Mouse (Mus musculus) heart, embryonic 14.5 days (tissue): ENCODE measurements around the gene Wdfy1. TPM values are rescaled to one million over a fixed set of nuclear protein-coding genes. Genes with fewer than 3 reads are reported as not detected.

Experiments
- ATAC-seq: fragments of 200-750 bp; cut with Nextera tagmentation; 2 replicates; pipeline ENCODE4 v1.8.0; 2017; ENCODE audit warnings: low read depth, moderate TSS enrichment; ENCODE audit not compliant: insufficient number of reproducible peaks, insufficient read depth, low FRiP score
- H3K27ac ChIP-seq, 2 experiments: fragments of 200-500 bp in 1 of 2; fragments of 300-500 bp in 1 of 2; sonication (generic) in 1 of 2; replicated peaks in 1 of 2; 2 replicates each; pipeline ENCODE4 v1.5.1; 2012 to 2014; ENCODE audit warnings: low read depth in 2 of 2, low read length in 2 of 2, control low read depth in 1 of 2, mild to moderate bottlenecking in 1 of 2, mixed read lengths in 1 of 2; ENCODE audit not compliant: control insufficient read depth in 1 of 2, insufficient read depth in 1 of 2
- H3K27me3 ChIP-seq: fragments of 300-500 bp; sonication (generic); 2 replicates; pipeline ENCODE4 v1.6.1; 2014; ENCODE audit warnings: mild to moderate bottlenecking, low read length, control low read depth; ENCODE audit not compliant: control insufficient read depth, insufficient read depth
- H3K36me3 ChIP-seq: fragments of 300-500 bp; sonication (generic); 2 replicates; pipeline ENCODE4 v1.6.1; 2014; ENCODE audit warnings: mild to moderate bottlenecking, control low read depth, low read length, mixed read lengths; ENCODE audit not compliant: control insufficient read depth, insufficient read depth
- H3K4me1 ChIP-seq, 2 experiments: fragments of 200-500 bp in 1 of 2; fragments of 300-500 bp in 1 of 2; sonication (generic) in 1 of 2; 2 replicates each; pipeline ENCODE4 v1.6.1; 2012 to 2014; ENCODE audit warnings: low read length in 2 of 2, control low read depth in 1 of 2, mixed read lengths in 1 of 2; ENCODE audit not compliant: control insufficient read depth in 2 of 2, insufficient read depth in 2 of 2
- H3K4me2 ChIP-seq: fragments of 300-500 bp; sonication (generic); 2 replicates; pipeline ENCODE4 v1.6.1; 2014; ENCODE audit warnings: mild to moderate bottlenecking, low read length
- H3K4me3 ChIP-seq, 2 experiments: fragments of 200-500 bp in 1 of 2; fragments of 300-500 bp in 1 of 2; sonication (generic) in 1 of 2; 2 replicates each; pipeline ENCODE4 v1.5.1; 2012 to 2014; ENCODE audit warnings: low read length in 2 of 2, mild to moderate bottlenecking in 2 of 2, control low read depth in 1 of 2, low read depth in 1 of 2, moderate library complexity in 1 of 2; ENCODE audit not compliant: control insufficient read depth in 1 of 2, insufficient read depth in 1 of 2
- H3K9ac ChIP-seq: fragments of 300-500 bp; sonication (generic); 2 replicates; pipeline ENCODE4 v1.6.1; 2014; ENCODE audit warnings: mild to moderate bottlenecking, low read length
- H3K9me3 ChIP-seq: fragments of 300-500 bp; sonication (generic); 2 replicates; pipeline ENCODE4 v1.6.1; 2016; ENCODE audit warnings: low read length, control low read depth; ENCODE audit not compliant: control insufficient read depth
- WGBS: fragments of 180-500 bp; shearing (Covaris S2); extraction: QIAGEN DNeasy Blood & Tissue Kit; methylation state at CpG from one replicate; pipeline ENCODE4 v1.1.7; 2014; 5-methylcytosine and 5-hydroxymethylcytosine counted together
- polyA plus RNA-seq: library from polyadenylated mRNA; unstranded; fragments of >200 nt; fragmentation: Nextera tagmentation; extraction: Ambion mirVana; gene quantifications from 2 replicates; pipeline ENCODE4 v1.2.1, GENCODE M21; 2014

Gene Wdfy1
- polyA plus RNA-seq, 1 experiment from 2014 or later = 28.5 TPM

GRCm38 (mm10) chr1:79671543-79672337 is 104.2 kb downstream of the Wdfy1 start, which contains the start of gene Ap1s3:
Gene Ap1s3 (minus strand): TSS chr1:79671972.
- Histone ChIP-seq H3K4me1 (peaks cover 3 to 10% of the 10 kb centered on the region in 2 experiments), H3K27ac (no peak within 1 kb of the TSS), H3K4me3 (peak within 1 kb of the TSS; percentile 51 to 66), H3K4me2 (peak within 1 kb of the TSS; percentile 96), H3K9me3 (no peaks in the 10 kb centered on the region), H3K36me3 (no peaks in the 10 kb centered on the region), H3K27me3 (peaks cover 25% of the 10 kb centered on the region), H3K9ac (peak within 1 kb of the TSS; percentile 74)
- WGBS = under 1% methylated on average over 50 of the region's 51 CpGs
- peak; percentile 60 for ATAC-seq

- peaks cover 3 to 10% of the 10 kb centered on the region in 2 experiments for H3K4me1 ChIP-seq
- peak overlapping the region; percentile 96 for H3K4me2 ChIP-seq
- peaks cover 25% of the 10 kb centered on the region for H3K27me3 ChIP-seq
- ATAC-seq = no peak
- no peaks in the 10 kb centered on the region for H3K36me3 ChIP-seq
- peak overlapping the region; percentile 51 to 66 for H3K4me3 ChIP-seq
- no peaks in the 10 kb centered on the region for H3K9me3 ChIP-seq
- WGBS = 3% methylated on average over 11 of the region's 11 CpGs
- H3K27ac ChIP-seq = no peak overlapping the region
- H3K9ac ChIP-seq = peak overlapping the region; percentile 74
Observed at GRCm38 (mm10) chr1:79671196-79671542, 104.8 kb downstream of the Wdfy1 start.

GRCm38 (mm10) chr1:79669419-79669974 is 106.4 kb downstream of the Wdfy1 start:
- Histone ChIP-seq H3K36me3 (no peaks in the 10 kb centered on the region), H3K4me3 (no peak overlapping the region), H3K27me3 (peaks cover 25% of the 10 kb centered on the region), H3K4me2 (no peak overlapping the region), H3K9me3 (no peaks in the 10 kb centered on the region), H3K27ac (no peak overlapping the region), H3K4me1 (peaks cover 3 to 10% of the 10 kb centered on the region in 2 experiments), H3K9ac (no peak overlapping the region)
- WGBS = 69% methylated on average over 9 of the region's 9 CpGs
- ATAC-seq = no peak

GRCm38 (mm10) chr1:79664911-79665310 is 111.0 kb downstream of the Wdfy1 start:
- 76% methylated on average over 4 of the region's 4 CpGs for WGBS
- H3K36me3 ChIP-seq = no peaks in the 10 kb centered on the region
- no peak overlapping the region for H3K27ac ChIP-seq
- no peaks in the 10 kb centered on the region for H3K27me3 ChIP-seq
- H3K4me3 ChIP-seq = no peak overlapping the region
- no peaks in the 10 kb centered on the region; a peak in 1 of 4 replicates for H3K4me1 ChIP-seq
- H3K9ac ChIP-seq = no peak overlapping the region
- H3K4me2 ChIP-seq = no peak overlapping the region
- no peak for ATAC-seq
- no peaks in the 10 kb centered on the region for H3K9me3 ChIP-seq

GRCm38 (mm10) chr1:79659598-79659997 is 116.3 kb downstream of the Wdfy1 start:
- H3K9me3 ChIP-seq = no peaks in the 10 kb centered on the region
- WGBS = 64% methylated on average over 7 of the region's 7 CpGs
- no peak for ATAC-seq
- H3K27ac ChIP-seq = no peak overlapping the region
- H3K4me2 ChIP-seq = no peak overlapping the region
- H3K27me3 ChIP-seq = no peaks in the 10 kb centered on the region
- H3K4me1 ChIP-seq = no peaks in the 10 kb centered on the region; a peak in 1 of 4 replicates
- H3K4me3 ChIP-seq = no peak overlapping the region
- no peak overlapping the region for H3K9ac ChIP-seq
- H3K36me3 ChIP-seq = no peaks in the 10 kb centered on the region

- H3K27me3 ChIP-seq = no peaks in the 10 kb centered on the region
- no peaks in the 10 kb centered on the region; a peak in 1 of 4 replicates for H3K4me1 ChIP-seq
- H3K9ac ChIP-seq = no peak overlapping the region
- H3K27ac ChIP-seq = no peak overlapping the region
- no peaks in the 10 kb centered on the region for H3K36me3 ChIP-seq
- H3K9me3 ChIP-seq = no peaks in the 10 kb centered on the region
- H3K4me3 ChIP-seq = no peak overlapping the region
- no peak overlapping the region for H3K4me2 ChIP-seq
- no peak for ATAC-seq
- WGBS = 69% methylated on average over 1 of the region's 1 CpGs
Observed at GRCm38 (mm10) chr1:79657411-79657810, 118.5 kb downstream of the Wdfy1 start.

- no peak for ATAC-seq
- H3K4me3 ChIP-seq = no peak overlapping the region
- no peaks in the 10 kb centered on the region for H3K36me3 ChIP-seq
- H3K9me3 ChIP-seq = no peaks in the 10 kb centered on the region
- 46% methylated on average over 4 of the region's 4 CpGs for WGBS
- H3K27me3 ChIP-seq = no peaks in the 10 kb centered on the region
- H3K9ac ChIP-seq = no peak overlapping the region
- H3K27ac ChIP-seq = no peak overlapping the region
- H3K4me2 ChIP-seq = no peak overlapping the region
- no peaks in the 10 kb centered on the region; a peak in 1 of 4 replicates for H3K4me1 ChIP-seq
Observed at GRCm38 (mm10) chr1:79655819-79656555, 120.0 kb downstream of the Wdfy1 start.
